Mouse (Mus musculus) hindbrain, embryonic 16.5 days (tissue): ENCODE results near the gene Borcs5. TPM values are rescaled to one million over a fixed set of nuclear protein-coding genes. Genes with fewer than 3 reads are reported as not detected.

Experiments used
- ATAC-seq: fragments of 200-750 bp; cut with Nextera tagmentation; 2 replicates; pipeline ENCODE4 v1.8.0; 2017; ENCODE audit warnings: moderate TSS enrichment, moderate library complexity
- H3K27ac ChIP-seq: fragments of 300-500 bp; sonication (generic); 2 replicates; pipeline ENCODE4 v1.5.1; 2014; ENCODE audit warnings: low read depth, mild to moderate bottlenecking, control low read depth, low read length, moderate library complexity
- H3K27me3 ChIP-seq: fragments of 300-500 bp; sonication (generic); replicated peaks from 2 replicates; pipeline ENCODE4 v1.6.1; 2014; ENCODE audit warnings: low read length; ENCODE audit not compliant: control insufficient read depth, insufficient read depth
- H3K36me3 ChIP-seq: fragments of 300-500 bp; sonication (generic); 2 replicates; pipeline ENCODE4 v1.6.1; 2014; ENCODE audit warnings: mild to moderate bottlenecking, low read length, moderate library complexity, mixed read lengths; ENCODE audit not compliant: control insufficient read depth, insufficient read depth
- H3K4me1 ChIP-seq: fragments of 300-500 bp; sonication (generic); 2 replicates; pipeline ENCODE4 v1.6.1; 2014; ENCODE audit warnings: low read depth, low read length; ENCODE audit not compliant: control insufficient read depth, insufficient read depth
- H3K4me2 ChIP-seq: fragments of 300-500 bp; sonication (generic); 2 replicates; pipeline ENCODE4 v1.6.1; 2014; ENCODE audit warnings: mild to moderate bottlenecking, low read length, control low read depth, moderate library complexity
- H3K4me3 ChIP-seq: fragments of 300-500 bp; sonication (generic); 2 replicates; pipeline ENCODE4 v1.5.1; 2014; ENCODE audit warnings: mild to moderate bottlenecking, low read length, control low read depth, moderate library complexity
- H3K9ac ChIP-seq: fragments of 300-500 bp; sonication (generic); 2 replicates; pipeline ENCODE4 v1.6.1; 2014; ENCODE audit warnings: low read depth, mild to moderate bottlenecking, control low read depth, low read length, moderate library complexity
- H3K9me3 ChIP-seq: fragments of 300-500 bp; sonication (generic); 2 replicates; pipeline ENCODE4 v1.6.1; 2014; ENCODE audit warnings: mild to moderate bottlenecking, low read length, moderate library complexity; ENCODE audit not compliant: control insufficient read depth
- WGBS: fragments of 180-500 bp; shearing (Covaris S2); extraction: QIAGEN DNeasy Blood & Tissue Kit; methylation state at CpG from one replicate; pipeline ENCODE4 v1.1.7; 2014; 5-methylcytosine and 5-hydroxymethylcytosine counted together
- polyA plus RNA-seq: library from polyadenylated mRNA; unstranded; fragments of >200 nt; fragmentation: Nextera tagmentation; extraction: Ambion mirVana; gene quantifications from 2 replicates; pipeline ENCODE4 v1.2.1, GENCODE M21; 2015

Borcs5 gene
- polyA plus RNA-seq, 1 experiment from 2014 or later, result 42.8 TPM

DNA sequence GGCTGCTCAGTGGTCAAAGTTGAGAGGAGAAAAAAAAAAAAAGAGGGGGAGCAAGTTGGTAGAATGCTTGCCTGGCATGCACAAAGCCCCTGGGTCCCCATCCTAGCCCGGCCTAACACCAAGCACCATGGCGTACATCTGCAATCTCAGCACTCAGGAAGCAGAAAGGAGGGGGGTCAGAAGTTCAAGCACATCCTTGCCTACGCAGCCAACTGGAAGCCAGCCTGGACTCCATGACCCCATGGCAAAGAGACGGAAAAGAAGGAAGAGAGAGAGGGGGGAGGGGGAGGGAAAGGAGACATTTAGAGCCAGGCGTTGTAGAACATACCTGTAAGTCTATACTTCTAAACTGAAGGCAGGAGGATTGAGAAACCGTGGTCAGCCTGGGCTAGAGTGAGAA lies 32.8 kb upstream of the Borcs5 start:
- no peak overlapping the region for H3K4me2 ChIP-seq
- H3K27me3 ChIP-seq, result no peaks in the 10 kb centered on the region
- no peaks in the 10 kb centered on the region for H3K4me1 ChIP-seq
- no peak overlapping the region for H3K27ac ChIP-seq
- H3K9ac ChIP-seq, result no peak overlapping the region
- WGBS, result 66% methylated on average over 6 of the region's 6 CpGs
- no peaks in the 10 kb centered on the region for H3K36me3 ChIP-seq
- H3K9me3 ChIP-seq, result no peaks in the 10 kb centered on the region
- no peak for ATAC-seq
- no peak overlapping the region for H3K4me3 ChIP-seq

- peak; percentile 60 for ATAC-seq
- Histone ChIP-seq H3K4me1 (no peaks in the 10 kb centered on the region), H3K27ac (no peak overlapping the region), H3K36me3 (no peaks in the 10 kb centered on the region), H3K9me3 (no peaks in the 10 kb centered on the region), H3K9ac (no peak overlapping the region), H3K27me3 (no peaks in the 10 kb centered on the region), H3K4me2 (no peak overlapping the region), H3K4me3 (no peak overlapping the region)
- WGBS, result 58% methylated on average over 9 of the region's 9 CpGs
Measured at GRCm38 (mm10) chr6:134606949-134607746, 32.2 kb upstream of the Borcs5 start.

DNA sequence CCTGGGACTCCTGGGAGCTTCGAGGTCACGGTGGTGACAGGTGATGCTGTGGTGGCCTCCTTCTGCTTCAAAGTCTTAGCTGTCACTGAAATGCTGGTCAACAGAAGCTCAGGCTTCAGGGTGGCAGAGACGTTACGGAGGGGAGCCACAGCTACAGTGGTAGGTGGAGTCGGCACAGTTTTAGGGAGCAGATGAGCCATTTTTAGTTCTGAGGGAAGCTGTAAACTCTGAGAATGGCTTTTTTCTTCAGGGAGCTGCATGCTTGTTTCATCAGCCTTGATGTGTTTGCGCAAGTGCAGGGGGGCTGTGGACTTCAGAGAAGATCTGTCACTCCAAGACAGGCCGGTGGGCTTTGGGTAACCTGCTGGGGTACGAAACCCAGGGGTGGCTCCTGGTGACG lies 28.9 kb upstream of the Borcs5 start:
- no peak overlapping the region for H3K9ac ChIP-seq
- no peaks in the 10 kb centered on the region for H3K36me3 ChIP-seq
- ATAC-seq, result no peak
- no peaks in the 10 kb centered on the region for H3K4me1 ChIP-seq
- H3K4me2 ChIP-seq, result no peak overlapping the region
- H3K9me3 ChIP-seq, result no peaks in the 10 kb centered on the region
- no peaks in the 10 kb centered on the region for H3K27me3 ChIP-seq
- H3K27ac ChIP-seq, result no peak overlapping the region
- no peak overlapping the region for H3K4me3 ChIP-seq
- WGBS, result 93% methylated on average over 9 of the region's 9 CpGs

DNA sequence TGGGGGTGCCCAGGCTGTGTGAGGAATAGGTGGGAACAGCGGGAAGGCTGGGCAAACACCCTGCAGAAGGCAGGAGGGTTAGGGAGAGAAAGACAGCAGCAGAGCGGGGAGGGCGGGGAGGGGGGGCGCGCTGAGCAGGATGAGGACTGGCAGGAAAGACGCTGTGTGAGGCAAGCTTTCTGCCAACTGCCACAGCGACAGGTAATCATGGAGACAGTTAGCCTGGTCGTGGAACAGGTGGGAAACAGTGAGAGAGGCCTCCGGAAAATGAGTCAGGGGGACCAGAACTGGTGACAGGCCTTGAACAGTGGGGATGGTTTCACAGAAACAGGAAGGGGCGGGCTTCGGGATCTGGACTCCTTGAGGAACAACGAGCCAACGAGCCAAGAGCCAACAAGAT lies 27.4 kb upstream of the Borcs5 start:
- Histone ChIP-seq H3K36me3 (no peaks in the 10 kb centered on the region), H3K9ac (no peak overlapping the region), H3K27ac (no peak overlapping the region), H3K4me3 (no peak overlapping the region), H3K27me3 (no peaks in the 10 kb centered on the region), H3K4me1 (no peaks in the 10 kb centered on the region), H3K9me3 (no peaks in the 10 kb centered on the region), H3K4me2 (no peak overlapping the region)
- WGBS, result 82% methylated on average over 13 of the region's 13 CpGs
- ATAC-seq, result no peak

- no peak overlapping the region for H3K4me2 ChIP-seq
- H3K9ac ChIP-seq, result no peak overlapping the region
- no peak overlapping the region for H3K27ac ChIP-seq
- no peak overlapping the region for H3K4me3 ChIP-seq
- no peaks in the 10 kb centered on the region for H3K9me3 ChIP-seq
- ATAC-seq, result no peak
- H3K36me3 ChIP-seq, result no peaks in the 10 kb centered on the region
- 81% methylated on average over 4 of the region's 4 CpGs for WGBS
- H3K4me1 ChIP-seq, result no peaks in the 10 kb centered on the region
- no peaks in the 10 kb centered on the region for H3K27me3 ChIP-seq
Measured at GRCm38 (mm10) chr6:134614322-134614721, 25.0 kb upstream of the Borcs5 start.

- H3K9ac ChIP-seq, result no peak overlapping the region
- 23% methylated on average over 16 of the region's 16 CpGs for WGBS
- H3K4me2 ChIP-seq, result peak overlapping the region; percentile 36
- peak; percentile 84 for ATAC-seq
- H3K9me3 ChIP-seq, result no peaks in the 10 kb centered on the region
- H3K4me3 ChIP-seq, result no peak overlapping the region
- no peaks in the 10 kb centered on the region for H3K4me1 ChIP-seq
- H3K27me3 ChIP-seq, result no peaks in the 10 kb centered on the region
- no peak overlapping the region for H3K27ac ChIP-seq
- no peaks in the 10 kb centered on the region for H3K36me3 ChIP-seq
Measured at GRCm38 (mm10) chr6:134614723-134615648, 24.3 kb upstream of the Borcs5 start.

GRCm38 (mm10) chr6:134617589-134617988 lies 21.7 kb upstream of the Borcs5 start:
- no peak for ATAC-seq
- Histone ChIP-seq H3K4me2 (no peak overlapping the region), H3K4me3 (no peak overlapping the region), H3K9me3 (no peaks in the 10 kb centered on the region), H3K9ac (no peak overlapping the region), H3K36me3 (no peaks in the 10 kb centered on the region), H3K27me3 (no peaks in the 10 kb centered on the region), H3K27ac (no peak overlapping the region), H3K4me1 (no peaks in the 10 kb centered on the region)
- 60% methylated on average over 3 of the region's 3 CpGs for WGBS

DNA sequence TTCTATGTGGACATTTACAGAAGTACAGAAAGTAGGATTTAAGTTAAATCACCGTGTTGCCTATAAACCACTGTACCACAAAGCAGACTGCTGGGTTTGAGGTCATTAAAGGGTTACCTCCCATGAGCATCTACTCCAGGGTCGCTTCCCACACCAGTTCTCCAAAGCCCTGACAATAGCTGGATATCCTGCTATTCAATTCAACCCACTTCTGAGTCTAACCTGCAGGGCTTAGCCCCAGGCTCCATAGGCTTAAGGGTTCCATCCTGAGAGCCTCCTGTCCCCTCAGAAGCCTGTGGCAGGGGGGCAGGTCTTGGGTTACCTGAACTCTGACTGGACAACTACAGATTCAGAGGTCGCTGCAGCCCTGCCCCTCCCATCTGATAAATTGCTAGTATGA lies 19.2 kb upstream of the Borcs5 start:
- WGBS, result 68% methylated on average over 3 of the region's 3 CpGs
- no peaks in the 10 kb centered on the region for H3K27me3 ChIP-seq
- H3K4me3 ChIP-seq, result no peak overlapping the region
- H3K9ac ChIP-seq, result no peak overlapping the region
- H3K27ac ChIP-seq, result no peak overlapping the region
- H3K4me1 ChIP-seq, result no peaks in the 10 kb centered on the region
- ATAC-seq, result no peak
- no peaks in the 10 kb centered on the region for H3K36me3 ChIP-seq
- H3K9me3 ChIP-seq, result no peaks in the 10 kb centered on the region
- H3K4me2 ChIP-seq, result no peak overlapping the region

- 76% methylated on average over 6 of the region's 6 CpGs for WGBS
Measured at GRCm38 (mm10) chr6:134620846-134621551, 18.3 kb upstream of the Borcs5 start.

More at GRCm38 (mm10) chr6:134620846-134621551, 18.3 kb upstream of the Borcs5 start:
- no peak overlapping the region for H3K4me2 ChIP-seq
- H3K27me3 ChIP-seq, result no peaks in the 10 kb centered on the region
- no peak overlapping the region for H3K9ac ChIP-seq
- no peaks in the 10 kb centered on the region for H3K36me3 ChIP-seq
- no peaks in the 10 kb centered on the region for H3K4me1 ChIP-seq
- no peaks in the 10 kb centered on the region for H3K9me3 ChIP-seq
- no peak overlapping the region for H3K4me3 ChIP-seq
- no peak overlapping the region for H3K27ac ChIP-seq
- no peak for ATAC-seq
